Mouse (Mus musculus) megakaryocyte, embryonic 14.5 days (primary cell): ENCODE data around the gene Rab30. TPM values are rescaled to one million over a fixed set of nuclear protein-coding genes. Genes with fewer than 3 reads are reported as not detected.

ENCODE experiments used
- H3K27me3 ChIP-seq: replicated peaks from 2 replicates; pipeline ENCODE3; 2012; ENCODE audit warnings: inconsistent platforms
- H3K36me3 ChIP-seq: replicated peaks from 2 replicates; pipeline ENCODE3; 2012; ENCODE audit warnings: low read length, inconsistent platforms, mixed read lengths
- H3K4me1 ChIP-seq: 2 replicates; pipeline ENCODE4 v1.6.1; 2012; ENCODE audit warnings: inconsistent platforms
- H3K4me3 ChIP-seq: replicated peaks from 2 replicates; pipeline ENCODE3; 2012; ENCODE audit warnings: moderate library complexity, mild to moderate bottlenecking, inconsistent platforms
- H3K9me3 ChIP-seq: 2 replicates; pipeline ENCODE4 v1.6.1; 2012; ENCODE audit warnings: inconsistent platforms
- FLI1 ChIP-seq: IDR thresholded peaks from 2 replicates; pipeline ENCODE4 v1.6.1; 2012; ENCODE audit warnings: low read length, inconsistent platforms, mixed read lengths
- GATA1 ChIP-seq: IDR thresholded peaks from 3 replicates; pipeline ENCODE4 v1.6.1; 2012; ENCODE audit warnings: mixed read lengths, low read length, inconsistent platforms, borderline replicate concordance
- polyA plus RNA-seq: library from polyadenylated mRNA; stranded (reverse); fragments of >175 nt; gene quantifications from 2 replicates; pipeline ENCODE4 v1.2.3, GENCODE M21; 2012; ENCODE audit warnings: low replicate concordance; ENCODE audit not compliant: insufficient read depth

The Rab30 gene
- polyA plus RNA-seq, 1 experiment = not detected

DNA sequence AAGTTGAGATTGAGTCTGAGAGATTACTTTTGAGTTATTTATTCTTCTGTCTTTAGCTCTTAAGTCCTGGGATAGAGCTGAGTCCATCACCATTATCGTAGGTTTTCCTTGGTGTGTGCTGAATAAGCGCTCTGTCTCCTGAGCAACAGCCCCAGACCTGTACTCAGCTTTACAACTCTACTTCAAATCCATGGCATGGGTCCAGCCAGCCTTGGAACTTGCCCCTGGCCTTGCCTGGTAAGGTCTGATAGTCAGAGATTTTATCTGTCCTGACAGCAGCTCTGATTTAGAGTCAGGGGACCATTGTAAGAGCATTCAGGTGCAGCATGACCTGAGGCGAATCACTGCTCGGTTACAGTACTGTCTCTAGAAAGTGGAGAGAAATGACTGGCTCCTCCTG lies 66.1 kb downstream of the Rab30 start:
- no peaks in the 10 kb centered on the region for H3K9me3 ChIP-seq
- TF ChIP-seq GATA1 = no peak
- no peak for TF ChIP-seq FLI1
- no peaks in the 10 kb centered on the region for H3K36me3 ChIP-seq
- no peak overlapping the region for H3K4me3 ChIP-seq
- peaks cover 10% of the 10 kb centered on the region for H3K4me1 ChIP-seq
- no peaks in the 10 kb centered on the region for H3K27me3 ChIP-seq

DNA sequence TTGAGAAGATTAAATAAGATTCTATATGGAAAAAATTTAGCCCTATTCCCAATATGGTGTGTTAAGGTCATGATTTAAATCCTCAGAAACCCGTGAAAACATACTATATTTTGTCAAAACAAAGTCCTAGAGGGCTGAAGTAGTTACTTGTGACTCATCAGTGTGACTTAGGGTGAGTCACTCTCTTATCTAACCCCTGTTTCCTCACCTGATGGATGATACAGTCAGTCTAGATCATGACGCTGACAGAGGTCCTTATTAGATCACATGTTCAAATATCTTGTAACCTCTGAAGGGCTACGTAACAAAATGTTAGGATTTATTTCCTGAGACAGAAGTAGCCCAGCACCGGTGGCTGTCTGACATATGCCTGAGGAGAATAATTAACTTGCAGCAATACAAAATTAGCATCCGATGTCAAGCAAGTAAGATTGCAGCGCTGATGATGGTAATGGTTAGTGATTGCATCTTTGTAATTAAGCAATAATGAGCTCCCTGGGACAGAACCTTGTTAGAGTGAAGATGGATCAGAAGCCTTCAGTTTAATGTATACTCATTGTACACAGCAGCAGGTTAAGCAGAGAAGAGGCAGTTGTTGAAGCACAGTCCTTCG lies 70.4 kb downstream of the Rab30 start:
- no peaks in the 10 kb centered on the region for H3K9me3 ChIP-seq
- no peaks in the 10 kb centered on the region for H3K27me3 ChIP-seq
- TF ChIP-seq GATA1 (no peak), FLI1 (no peak)
- no peaks in the 10 kb centered on the region for H3K36me3 ChIP-seq
- no peaks in the 10 kb centered on the region for H3K4me1 ChIP-seq
- H3K4me3 ChIP-seq = no peak overlapping the region

DNA sequence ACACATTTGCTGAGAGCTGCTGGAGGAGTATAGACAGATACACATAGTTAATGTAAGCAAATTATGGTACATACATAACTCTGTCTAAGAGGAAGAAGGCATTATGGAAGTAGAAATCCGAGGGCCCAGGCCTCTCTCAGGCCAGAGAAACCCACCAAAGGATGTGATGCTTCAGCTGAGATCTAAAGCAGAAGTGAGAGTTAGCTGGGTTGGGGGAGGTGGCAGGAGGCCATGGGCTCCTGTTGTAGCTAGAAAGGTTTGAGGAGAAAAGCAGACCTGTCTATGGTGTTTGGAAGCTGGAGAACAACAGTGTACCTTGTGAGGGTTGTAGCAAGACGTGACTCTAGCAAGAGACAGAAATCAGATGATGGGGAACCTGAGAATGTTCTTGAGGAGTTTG lies 75.8 kb downstream of the Rab30 start:
- H3K9me3 ChIP-seq = no peaks in the 10 kb centered on the region
- TF ChIP-seq GATA1 (no peak), FLI1 (no peak)
- H3K27me3 ChIP-seq = peaks cover 2% of the 10 kb centered on the region
- no peaks in the 10 kb centered on the region for H3K36me3 ChIP-seq
- no peak overlapping the region for H3K4me3 ChIP-seq
- peaks cover 3% of the 10 kb centered on the region for H3K4me1 ChIP-seq

DNA sequence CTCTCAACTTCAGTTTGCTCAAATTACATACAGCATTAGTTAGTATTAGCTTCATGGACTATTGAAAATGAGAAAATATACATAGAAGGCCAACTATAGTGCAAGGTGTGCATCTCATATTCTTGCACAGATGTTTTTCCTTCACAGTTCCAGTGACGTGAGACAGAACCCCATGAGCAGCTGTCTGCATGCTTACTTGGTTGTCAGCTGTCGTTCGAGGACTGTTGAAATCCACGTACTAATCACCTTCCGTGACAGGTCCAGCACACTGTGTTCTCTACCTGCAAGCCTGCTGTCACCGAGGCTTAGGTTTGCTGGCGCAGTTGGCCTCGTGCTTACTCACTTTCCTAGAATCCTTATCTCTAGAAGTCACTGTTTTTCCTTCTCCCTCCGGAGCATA lies 76.5 kb downstream of the Rab30 start:
- TF ChIP-seq GATA1 (no peak), FLI1 (no peak)
- Histone ChIP-seq H3K9me3 (no peaks in the 10 kb centered on the region), H3K4me1 (peaks cover 3% of the 10 kb centered on the region), H3K4me3 (no peak overlapping the region), H3K27me3 (peaks cover 2% of the 10 kb centered on the region), H3K36me3 (no peaks in the 10 kb centered on the region)

DNA sequence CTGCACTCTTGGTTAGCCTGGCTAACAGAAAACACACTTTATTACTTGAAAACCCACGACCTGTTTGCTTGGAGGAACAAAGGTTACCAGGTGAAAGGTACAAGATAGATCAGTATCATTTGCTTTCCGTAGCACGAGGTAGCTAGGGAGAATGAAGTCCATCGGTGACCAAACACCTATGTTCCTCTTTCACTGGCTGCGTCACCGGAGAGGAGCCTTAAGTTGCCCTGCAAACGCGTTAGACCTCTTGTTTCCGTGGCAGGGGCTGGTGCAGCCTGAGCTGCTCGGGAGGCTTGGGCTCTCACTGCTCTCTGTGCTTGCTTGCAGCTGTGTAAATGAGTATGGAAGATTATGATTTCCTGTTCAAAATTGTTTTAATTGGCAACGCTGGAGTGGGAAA lies 78.3 kb downstream of the Rab30 start:
- H3K9me3 ChIP-seq = no peaks in the 10 kb centered on the region
- peaks cover 3% of the 10 kb centered on the region for H3K4me1 ChIP-seq
- no peak overlapping the region for H3K4me3 ChIP-seq
- TF ChIP-seq FLI1 (no peak), GATA1 (no peak)
- H3K27me3 ChIP-seq = peaks cover 2% of the 10 kb centered on the region
- H3K36me3 ChIP-seq = no peaks in the 10 kb centered on the region

DNA sequence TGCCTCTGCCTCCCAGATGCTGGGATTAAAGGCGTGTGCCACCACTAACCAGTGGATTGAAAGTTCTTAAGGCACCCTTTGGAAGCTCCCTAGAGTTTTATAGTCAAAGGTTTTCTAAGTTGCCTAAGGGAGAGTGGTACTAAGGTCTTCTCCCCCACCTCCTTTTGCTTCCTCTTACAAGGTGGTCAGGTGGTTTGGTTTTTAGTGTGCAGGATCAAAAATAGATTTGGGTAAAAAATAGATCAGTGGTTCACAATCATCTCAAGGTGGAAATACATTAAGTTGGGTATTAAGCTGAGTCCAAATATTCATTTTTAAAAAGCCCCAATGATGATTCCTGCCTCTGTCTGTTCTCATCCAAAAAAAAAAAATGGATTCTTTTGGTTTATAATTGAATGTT lies 79.0 kb downstream of the Rab30 start:
- H3K27me3 ChIP-seq = peaks cover 2% of the 10 kb centered on the region
- H3K4me3 ChIP-seq = no peak overlapping the region
- TF ChIP-seq GATA1 (no peak), FLI1 (no peak)
- no peaks in the 10 kb centered on the region for H3K36me3 ChIP-seq
- peaks cover 3% of the 10 kb centered on the region for H3K4me1 ChIP-seq
- H3K9me3 ChIP-seq = no peaks in the 10 kb centered on the region

DNA sequence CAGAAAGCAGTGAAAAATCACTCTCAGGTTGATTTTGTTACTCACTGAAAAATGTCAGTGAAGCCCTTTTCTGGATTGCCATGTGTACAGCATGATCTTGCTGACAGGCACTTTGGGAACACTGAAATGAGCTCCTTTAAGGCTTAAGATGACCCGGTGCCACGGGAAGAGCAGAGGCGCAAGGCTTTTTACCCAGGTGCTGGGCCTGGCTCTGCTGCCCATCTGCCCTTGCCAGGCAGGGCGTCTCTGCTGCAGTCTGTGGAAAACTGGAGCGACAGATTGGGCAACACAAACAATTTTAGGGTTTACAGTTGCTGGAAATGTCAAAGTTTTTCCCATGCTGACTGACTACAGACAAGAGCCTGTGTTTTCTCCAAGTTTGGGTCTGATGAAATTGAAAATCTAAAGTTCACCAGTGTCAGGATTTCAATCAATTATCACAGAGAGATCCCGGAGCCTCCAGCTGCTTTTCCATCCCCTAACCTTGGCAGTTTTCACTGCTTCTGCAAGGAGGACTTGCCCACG lies 79.6 kb downstream of the Rab30 start:
- Histone ChIP-seq H3K4me3 (no peak overlapping the region), H3K36me3 (no peaks in the 10 kb centered on the region), H3K4me1 (peaks cover 3% of the 10 kb centered on the region), H3K27me3 (peaks cover 2% of the 10 kb centered on the region), H3K9me3 (no peaks in the 10 kb centered on the region)
- TF ChIP-seq FLI1 (no peak), GATA1 (no peak)

DNA sequence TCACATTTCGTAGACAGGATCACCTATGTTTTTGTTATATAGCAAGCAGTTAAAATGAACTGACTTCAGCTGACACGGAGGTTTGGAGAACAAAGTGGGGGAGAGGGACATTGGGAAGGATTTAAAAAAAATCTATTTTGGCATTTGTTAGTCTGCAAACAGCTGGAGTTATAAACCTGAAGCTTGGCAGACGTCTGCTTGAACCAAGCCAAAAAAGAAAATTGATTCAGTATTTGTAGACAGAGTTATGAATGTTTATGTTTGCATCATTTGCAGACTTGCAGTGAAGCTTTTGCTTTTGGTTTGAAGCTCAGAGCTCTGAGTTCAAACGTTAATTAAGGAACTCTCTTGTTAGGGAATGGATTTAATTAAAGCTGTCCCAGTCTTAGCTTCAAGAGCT lies 80.5 kb downstream of the Rab30 start:
- Histone ChIP-seq H3K4me1 (peaks cover 10% of the 10 kb centered on the region), H3K27me3 (peaks cover 2% of the 10 kb centered on the region), H3K9me3 (no peaks in the 10 kb centered on the region), H3K4me3 (no peak overlapping the region), H3K36me3 (no peaks in the 10 kb centered on the region)
- no peak for TF ChIP-seq GATA1
- no peak for TF ChIP-seq FLI1

DNA sequence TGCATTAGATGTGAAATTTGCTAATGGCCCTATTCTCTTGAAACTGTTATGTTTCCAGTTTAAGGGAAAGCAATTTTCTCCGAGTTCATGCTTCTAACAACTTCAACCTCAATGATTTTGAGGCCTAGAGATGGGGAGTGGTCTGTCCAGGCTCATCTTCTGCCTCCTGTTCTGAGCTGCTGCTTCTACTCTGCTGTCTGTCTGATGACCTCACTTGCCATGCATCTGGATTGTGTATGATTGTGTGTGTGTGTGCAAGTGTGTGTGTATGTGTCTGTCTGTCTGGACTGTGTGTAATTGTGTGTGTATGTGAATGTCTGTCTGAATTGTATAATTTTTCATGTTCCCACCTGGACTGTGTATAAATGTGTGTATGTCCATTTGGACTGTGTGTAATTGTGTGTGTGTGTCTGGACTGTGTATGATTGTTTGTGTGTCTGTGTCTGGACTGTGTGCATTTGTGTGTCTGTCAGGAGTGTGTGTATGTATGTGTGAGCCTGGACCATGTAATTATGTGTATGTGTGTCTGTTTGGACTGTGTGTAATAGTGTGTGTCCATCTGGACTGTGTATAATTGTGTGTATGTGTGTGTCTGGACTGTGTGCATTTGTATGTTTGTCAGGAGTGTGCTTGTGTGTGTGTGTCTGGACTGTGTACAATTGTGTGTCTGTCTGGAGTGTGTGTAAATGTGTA lies 81.2 kb downstream of the Rab30 start:
- Histone ChIP-seq H3K27me3 (peaks cover 4% of the 10 kb centered on the region), H3K36me3 (no peaks in the 10 kb centered on the region), H3K4me3 (no peak overlapping the region), H3K9me3 (no peaks in the 10 kb centered on the region), H3K4me1 (peaks cover 10% of the 10 kb centered on the region)
- TF ChIP-seq FLI1 (no peak), GATA1 (no peak)

DNA sequence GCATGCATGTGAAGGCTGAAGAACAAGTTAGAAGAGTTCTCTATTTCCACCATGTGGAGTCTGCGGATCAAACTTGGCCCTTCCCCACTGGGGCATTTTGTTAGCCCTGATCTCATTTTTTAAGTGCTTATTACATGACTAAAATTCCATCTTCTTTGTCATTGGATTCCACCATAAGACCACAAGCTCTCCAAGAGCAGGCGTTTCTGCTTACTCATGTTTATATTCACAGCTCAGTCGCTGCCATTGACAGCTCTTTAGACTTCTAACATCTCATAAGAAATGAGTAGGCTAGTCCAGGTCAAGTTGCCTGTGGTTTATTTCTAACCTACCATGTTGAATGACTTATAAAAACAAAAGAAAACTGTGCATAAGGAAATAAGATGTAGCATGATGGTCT lies 84.8 kb downstream of the Rab30 start:
- Histone ChIP-seq H3K4me3 (no peak overlapping the region), H3K36me3 (no peaks in the 10 kb centered on the region), H3K9me3 (no peaks in the 10 kb centered on the region), H3K4me1 (peaks cover 7% of the 10 kb centered on the region; the same call in 1 of the 2 replicates), H3K27me3 (peaks cover 1% of the 10 kb centered on the region)
- TF ChIP-seq FLI1 = no peak
- TF ChIP-seq GATA1 = no peak
